Mouse (Mus musculus) CD8-positive naive resting alpha-beta T cell, adult 2 months (primary cell): Measurements from ENCODE around the gene Gm3543.
"Not testable (repeated sequence)": the region's sequence is repeated elsewhere in the genome, so short reads cannot be mapped to it uniquely, and the experiment has no call there.

Experiments used
- DNase-seq, 2 experiments: peaks; one replicate each; pipeline ENCODE4 v3.0.0; 2022; ENCODE audit warnings: low read depth in 2 of 2, low spot score in 2 of 2

Gene Gm3543

DNA sequence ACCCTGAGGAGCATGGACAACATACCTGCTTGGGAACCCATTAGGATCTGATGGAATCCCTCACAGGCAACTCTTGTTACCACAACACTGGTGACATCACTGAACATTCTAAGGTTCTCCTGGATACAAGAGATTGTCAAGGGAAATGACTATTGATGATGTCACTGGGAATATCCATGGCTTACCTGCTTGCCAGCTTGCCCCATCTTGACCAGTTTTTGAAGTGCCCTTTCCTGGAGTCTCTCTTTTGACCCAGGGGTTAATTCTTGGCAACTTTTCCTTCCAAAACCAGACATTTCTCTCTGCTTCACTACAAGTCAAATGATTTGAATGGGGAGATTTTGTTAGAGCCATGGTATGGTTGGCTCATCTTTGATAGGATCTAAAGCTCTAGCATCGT, at the start of gene Gm3543:
Gene Gm3543, minus strand, starts transcription at position 101 of the 400 bp plus-strand sequence.
- not testable (repeated sequence) for DNase-seq

DNA sequence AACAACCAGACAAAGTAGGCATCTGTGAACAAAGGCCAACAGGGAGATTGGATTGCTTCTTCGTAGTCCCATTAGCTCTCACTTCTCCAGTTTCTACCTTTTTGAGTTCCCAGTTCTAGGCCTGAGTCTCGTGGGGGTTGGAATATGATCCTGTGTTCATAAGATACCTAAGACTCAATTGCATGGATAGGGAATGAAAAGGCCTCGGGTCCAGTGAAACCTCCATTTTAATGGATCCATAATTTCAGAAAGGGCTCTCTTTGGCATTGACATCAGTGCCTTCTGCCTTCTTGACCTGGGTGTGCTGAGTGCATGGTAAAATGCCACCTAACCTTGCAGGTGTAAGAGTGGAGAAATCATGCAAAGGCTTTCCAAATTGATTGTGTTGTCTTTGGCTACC, 14.5 kb downstream of the Gm3543 start:
- DNase-seq = not testable (repeated sequence)

- not testable (repeated sequence) for DNase-seq
These were observed 15.3 kb downstream of the Gm3543 start, which contains the start of gene Gm6401 for GRCm38 (mm10) chr14:41967827-41968226. TSS of gene Gm6401 (minus strand) at chr14:41967927.

DNA sequence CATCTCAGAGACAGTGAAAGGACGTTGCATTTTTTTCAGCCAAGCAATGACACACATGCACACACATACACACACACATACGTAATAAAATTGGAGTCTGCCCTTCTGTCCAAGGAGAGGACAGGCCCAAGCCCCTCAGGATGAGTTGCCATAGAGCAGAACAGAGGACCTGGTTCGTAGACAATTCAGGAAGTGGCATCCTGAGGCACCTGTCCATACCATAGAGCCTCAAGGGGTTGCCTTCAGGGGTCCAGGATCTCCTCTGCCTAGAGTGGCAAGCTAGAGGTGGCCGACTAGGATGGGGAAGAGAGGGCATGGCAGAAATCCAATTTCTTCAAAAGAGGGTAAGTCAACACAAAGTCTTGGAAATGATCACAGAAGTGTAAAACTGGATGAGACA, 19.0 kb downstream of the Gm3543 start:
- DNase-seq = not testable (repeated sequence)

GRCm38 (mm10) chr14:41943695-41944094, 39.4 kb downstream of the Gm3543 start, which contains the start of gene 1700024B05Rik:
TSS of gene 1700024B05Rik (plus strand) at chr14:41943995.
- not testable (repeated sequence) for DNase-seq
